9 mouse cellular contexts compared by ENCODE assay signal in the genomic region with DNA sequence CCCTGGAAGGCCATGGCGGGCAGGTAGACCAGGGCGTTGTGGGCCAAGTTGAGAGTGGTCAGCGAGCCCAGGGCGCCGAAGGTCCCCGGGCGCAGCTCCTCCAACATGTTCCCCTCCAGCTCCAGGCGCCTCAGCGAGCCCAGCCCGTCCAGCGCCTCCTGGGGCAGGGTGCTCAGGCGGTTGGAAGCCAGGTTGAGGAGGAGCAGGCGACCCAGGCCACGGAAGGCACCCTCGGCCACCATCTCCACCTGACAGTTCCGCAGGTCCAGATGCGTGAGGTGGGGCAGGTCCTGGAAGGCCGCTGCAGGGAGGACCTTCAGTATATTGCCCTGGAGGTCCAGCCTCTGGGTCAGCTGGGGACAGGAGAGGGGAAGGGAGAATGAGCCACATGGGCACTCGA. TPM values are rescaled to one million over a fixed set of nuclear protein-coding genes. Genes with fewer than 3 reads are reported as not detected.
A peak's percentile ranks its signal among the peaks of the same experiment; 100 is the strongest.
DNase-seq lines count a peak whose midpoint lies in the region; ATAC-seq and TF ChIP-seq lines count a peak whose summit lies in the region.
"Had no signal": no experiment of that assay in that cellular context is flagged by ENCODE, and none has a peak within 500 bp of the region (broad histone marks: within the 10 kb centered on the region; RNA-seq: fewer than 3 reads in every experiment).

No protein-coding gene starts in this region.

- peak overlapping the region; percentile 58 for H3K4me3 ChIP-seq in kidney, embryonic 16.5 days (ENCODE audit: low read length)
- peak overlapping the region; percentile 61 for H3K4me3 ChIP-seq in embryonic facial prominence, embryonic 14.5 days (ENCODE audit: low read depth, low read length)
- peak overlapping the region; percentile 59 for H3K4me3 ChIP-seq in intestine, embryonic 15.5 days (replicated peaks)
- H3K4me3 ChIP-seq in myocyte: no peak overlapping the region

- ATAC-seq in kidney, embryonic 16.5 days (ENCODE audit: low FRiP score, low TSS enrichment): 0 out of 2 replicates have a peak, but pooled peaks have one; percentile 3
- no peak for ATAC-seq in embryonic facial prominence, embryonic 14.5 days (ENCODE audit: low read depth)
- no peak for ATAC-seq in intestine, embryonic 15.5 days

- H3K79me2 ChIP-seq in myocyte (ENCODE audit: control insufficient read depth, insufficient read depth): no peaks in the 10 kb centered on the region

- H3K36me3 ChIP-seq in kidney, embryonic 16.5 days (ENCODE audit: insufficient read depth, low read length): no peaks in the 10 kb centered on the region
- no peaks in the 10 kb centered on the region for H3K36me3 ChIP-seq in embryonic facial prominence, embryonic 14.5 days (ENCODE audit: control insufficient read depth, insufficient read depth, low read length)
- no peaks in the 10 kb centered on the region for H3K36me3 ChIP-seq in intestine, embryonic 15.5 days
- no peaks in the 10 kb centered on the region for H3K36me3 ChIP-seq in myocyte (ENCODE audit: control insufficient read depth, insufficient read depth)

- H3K9ac ChIP-seq in kidney, embryonic 16.5 days (replicated peaks; ENCODE audit: low read length): peak overlapping the region; percentile 83
- peak overlapping the region; percentile 77 for H3K9ac ChIP-seq in embryonic facial prominence, embryonic 14.5 days (ENCODE audit: low read depth, low read length)
- peak overlapping the region; percentile 58 for H3K9ac ChIP-seq in intestine, embryonic 15.5 days

- DNase-seq in kidney, adult 11 months: no peak
- DNase-seq in embryonic facial prominence, embryonic 14.5 days (ENCODE audit: low spot score): no peak
- no peak for DNase-seq in thymus, postnatal 10 days (ENCODE audit: low spot score in 2 of 2)
- no peak for DNase-seq in testis, postnatal 10 days (ENCODE audit: low spot score)
- DNase-seq in gastrocnemius, postnatal 14 days: no peak

- no peaks in the 10 kb centered on the region for H3K9me3 ChIP-seq in kidney, embryonic 16.5 days (ENCODE audit: low read length)
- no peaks in the 10 kb centered on the region for H3K9me3 ChIP-seq in embryonic facial prominence, embryonic 14.5 days (ENCODE audit: control insufficient read depth, low read length)
- H3K9me3 ChIP-seq in intestine, embryonic 15.5 days: no peaks in the 10 kb centered on the region

- peak overlapping the region; percentile 97 for H3K4me2 ChIP-seq in kidney, embryonic 16.5 days (replicated peaks; ENCODE audit: low read depth, low read length)
- H3K4me2 ChIP-seq in embryonic facial prominence, embryonic 14.5 days (ENCODE audit: low read depth, low read length): peak overlapping the region; percentile 92
- H3K4me2 ChIP-seq in intestine, embryonic 15.5 days (replicated peaks): peak overlapping the region; percentile 99
- peak overlapping the region; percentile 90 for H3K4me2 ChIP-seq in myocyte (ENCODE audit: low read depth)

- peak overlapping the region; percentile 40 for H3ac ChIP-seq in myocyte (ENCODE audit: control insufficient read depth, insufficient read length)

- intact Hi-C loops in gastrocnemius, postnatal 14 days (cut with DNase I; ENCODE audit: low total_unique reads): no loop called here

- H3K27ac ChIP-seq in kidney, embryonic 16.5 days (ENCODE audit: low read length): no peak overlapping the region
- H3K27ac ChIP-seq in embryonic facial prominence, embryonic 14.5 days (replicated peaks; ENCODE audit: low read depth, low read length): no peak overlapping the region
- H3K27ac ChIP-seq in intestine, embryonic 15.5 days: no peak overlapping the region

- H3K4me1 ChIP-seq in kidney, embryonic 16.5 days (ENCODE audit: insufficient read depth, low read length): peaks cover 14% of the 10 kb centered on the region
- H3K4me1 ChIP-seq in embryonic facial prominence, embryonic 14.5 days (ENCODE audit: control insufficient read depth, insufficient read depth, low read length): 0 out of 2 replicates have a peak, but pooled peaks cover 5% of the 10 kb centered on the region
- peaks cover 14% of the 10 kb centered on the region for H3K4me1 ChIP-seq in intestine, embryonic 15.5 days (replicated peaks)

- no peak for TF ChIP-seq POLR2A in myocyte (IDR thresholded peaks at IDR 0.05; ENCODE audit: insufficient read length, low read depth)

- 26% methylated on average over 19 of the region's 19 CpGs for WGBS in kidney, embryonic 16.5 days
- WGBS in embryonic facial prominence, embryonic 14.5 days: 34% methylated on average over 16 of the region's 19 CpGs
- 27% methylated on average over 17 of the region's 19 CpGs for WGBS in intestine, embryonic 15.5 days

- H3K27me3 ChIP-seq in kidney, embryonic 16.5 days (ENCODE audit: insufficient read depth, low read length): peaks cover 30% of the 10 kb centered on the region
- H3K27me3 ChIP-seq in embryonic facial prominence, embryonic 14.5 days (replicated peaks; ENCODE audit: control insufficient read depth, insufficient read depth, low read length): peaks cover 38% of the 10 kb centered on the region
- peaks cover 38% of the 10 kb centered on the region for H3K27me3 ChIP-seq in intestine, embryonic 15.5 days (replicated peaks)
- peaks cover 26% of the 10 kb centered on the region for H3K27me3 ChIP-seq in myocyte (ENCODE audit: control insufficient read depth, insufficient read depth, insufficient read length)
- H3K27me3 ChIP-seq: Patski had no signal

TF ChIP-seq in myocyte, 11 proteins besides CTCF, POLR2A, EP300 and RAD21:
- TF ChIP-seq SRF (IDR thresholded peaks at IDR 0.05; ENCODE audit: control insufficient read depth, insufficient read length, low read depth) (no peak), MAX (IDR thresholded peaks at IDR 0.05; ENCODE audit: low read depth) (no peak), MYOG (IDR thresholded peaks at IDR 0.05; ENCODE audit: control insufficient read depth in 1 of 3, insufficient read depth in 1 of 3, insufficient read length in 2 of 3, low read depth in 2 of 3) (no peak), CEBPB (IDR thresholded peaks at IDR 0.05; ENCODE audit: insufficient read depth, poor library complexity, severe bottlenecking) (no peak), POLR2AphosphoS2 (IDR thresholded peaks at IDR 0.05; ENCODE audit: insufficient read length, low read depth) (no peak), E2F4 (IDR thresholded peaks at IDR 0.05; ENCODE audit: insufficient read depth) (no peak), REST (IDR thresholded peaks at IDR 0.05; ENCODE audit: insufficient read depth, insufficient read length) (no peak)

RNA-seq across cellular contexts. Expression of gene Chadl, which starts 2.2 kb away (rescaled TPM):
- polyA plus RNA-seq in kidney, embryonic 16.5 days (2015; fragmentation: Nextera tagmentation; extraction: Ambion mirVana): 4.8 and 5.5 TPM in 2 replicates
- 11.5 and 14.7 TPM in 2 replicates for polyA plus RNA-seq in embryonic facial prominence, embryonic 14.5 days (2014; fragmentation: Nextera tagmentation; extraction: Ambion mirVana)
- polyA plus RNA-seq in intestine, embryonic 15.5 days (2015; fragmentation: Nextera tagmentation; extraction: Ambion mirVana): 2.8 and 2.9 TPM in 2 replicates
- 1.3 TPM for polyA plus RNA-seq in myocyte (2012; fragmentation: generic; extraction: Trizol)
- 1 to 10 TPM in 1 of 2 experiments, under 1 TPM in 1; 0.91 to 1.8 TPM for total RNA-seq in gastrocnemius, postnatal 14 days (2021)

RNA-seq across cellular contexts. Expression of gene L3mbtl2, which starts 31.2 kb away (rescaled TPM):
- 26.2 and 27.4 TPM in 2 replicates for polyA plus RNA-seq in kidney, embryonic 16.5 days (2015; fragmentation: Nextera tagmentation; extraction: Ambion mirVana)
- 15.5 and 17.0 TPM in 2 replicates for polyA plus RNA-seq in embryonic facial prominence, embryonic 14.5 days (2014; fragmentation: Nextera tagmentation; extraction: Ambion mirVana)
- polyA plus RNA-seq in intestine, embryonic 15.5 days (2015; fragmentation: Nextera tagmentation; extraction: Ambion mirVana): 21.5 and 22.2 TPM in 2 replicates
- 20.0 TPM for polyA plus RNA-seq in myocyte (2012; fragmentation: generic; extraction: Trizol)
- 1 to 10 TPM; 5.3 to 7.2 TPM for total RNA-seq in gastrocnemius, postnatal 14 days (2021)

RNA-seq across cellular contexts. Expression of gene Zc3h7b, which starts 50.0 kb away (rescaled TPM):
- 35.1 and 40.3 TPM in 2 replicates for polyA plus RNA-seq in kidney, embryonic 16.5 days (2015; fragmentation: Nextera tagmentation; extraction: Ambion mirVana)
- 28.7 and 35.2 TPM in 2 replicates for polyA plus RNA-seq in embryonic facial prominence, embryonic 14.5 days (2014; fragmentation: Nextera tagmentation; extraction: Ambion mirVana)
- polyA plus RNA-seq in intestine, embryonic 15.5 days (2015; fragmentation: Nextera tagmentation; extraction: Ambion mirVana): 16.8 and 17.2 TPM in 2 replicates
- 45.9 TPM for polyA plus RNA-seq in myocyte (2012; fragmentation: generic; extraction: Trizol)
- total RNA-seq in gastrocnemius, postnatal 14 days (2021): 10 to 100 TPM; 30.8 to 37.9 TPM

RNA-seq across cellular contexts. Expression of gene Rangap1, which starts 50.4 kb away (rescaled TPM):
- 101 and 109 TPM in 2 replicates for polyA plus RNA-seq in kidney, embryonic 16.5 days (2015; fragmentation: Nextera tagmentation; extraction: Ambion mirVana)
- 73.7 and 90.1 TPM in 2 replicates for polyA plus RNA-seq in embryonic facial prominence, embryonic 14.5 days (2014; fragmentation: Nextera tagmentation; extraction: Ambion mirVana)
- 95.0 and 102 TPM in 2 replicates for polyA plus RNA-seq in intestine, embryonic 15.5 days (2015; fragmentation: Nextera tagmentation; extraction: Ambion mirVana)
- polyA plus RNA-seq in myocyte (2012; fragmentation: generic; extraction: Trizol): 96.6 TPM
- total RNA-seq in gastrocnemius, postnatal 14 days (2021): 10 to 100 TPM; 24.8 to 27.8 TPM
